Mouse (Mus musculus) E14TG2a.4 (cell line): Measurements from ENCODE around the gene Tuba3a.

ENCODE experiments used
- CTCF ChIP-seq: conservative IDR thresholded peaks from 2 replicates; pipeline ENCODE4 v1.5.1; 2014; ENCODE audit warnings: low read length
- NANOG ChIP-seq: IDR thresholded peaks from 2 replicates; pipeline ENCODE4 v1.6.1; 2014; ENCODE audit warnings: borderline replicate concordance, low read length, mixed read lengths
- POU5F1 ChIP-seq: IDR thresholded peaks from 2 replicates; pipeline ENCODE4 v1.6.1; 2014; ENCODE audit warnings: low read length, borderline replicate concordance

- TF ChIP-seq CTCF (no peak), NANOG (no peak), POU5F1 (no peak)
These were observed 45.2 kb downstream of the Tuba3a start for GRCm38 (mm10) chr6:125240617-125241016.
